Mouse (Mus musculus) forebrain, postnatal 0 days (tissue): ENCODE results near the gene Dpm3. TPM values are rescaled to one million over a fixed set of nuclear protein-coding genes. Genes with fewer than 3 reads are reported as not detected.

Experiments
- ATAC-seq: fragments of 200-750 bp; cut with Nextera tagmentation; 2 replicates; pipeline ENCODE4 v1.8.0; 2017; ENCODE audit warnings: mild to moderate bottlenecking, moderate library complexity
- DNase-seq: peaks from one replicate; pipeline ENCODE4 v3.0.0-alpha.2; 2015
- H3K27ac ChIP-seq: fragments of 300-500 bp; sonication (generic); 2 replicates; pipeline ENCODE4 v1.5.1; 2014; ENCODE audit warnings: low read depth, mild to moderate bottlenecking, antibody characterized with exemption, low read length, moderate library complexity, mixed read lengths
- H3K27me3 ChIP-seq: fragments of 300-500 bp; sonication (generic); 2 replicates; pipeline ENCODE4 v1.6.1; 2014; ENCODE audit warnings: mild to moderate bottlenecking, low read length, mixed read lengths; ENCODE audit not compliant: insufficient read depth
- H3K36me3 ChIP-seq: fragments of 300-500 bp; sonication (generic); 2 replicates; pipeline ENCODE4 v1.6.1; 2014; ENCODE audit warnings: mild to moderate bottlenecking, moderate library complexity; ENCODE audit not compliant: insufficient read depth
- H3K4me1 ChIP-seq: fragments of 300-500 bp; sonication (generic); 2 replicates; pipeline ENCODE4 v1.6.1; 2014; ENCODE audit warnings: antibody characterized with exemption; ENCODE audit not compliant: insufficient read depth
- H3K4me2 ChIP-seq: fragments of 300-500 bp; sonication (generic); 2 replicates; pipeline ENCODE4 v1.6.1; 2014; ENCODE audit warnings: low read depth, mild to moderate bottlenecking, moderate library complexity
- H3K4me3 ChIP-seq: fragments of 300-500 bp; sonication (generic); 2 replicates; pipeline ENCODE4 v1.5.1; 2014; ENCODE audit warnings: low read depth, low read length, mixed read lengths
- H3K9ac ChIP-seq: fragments of 300-500 bp; sonication (generic); 2 replicates; pipeline ENCODE4 v1.6.1; 2014; ENCODE audit warnings: mild to moderate bottlenecking
- H3K9me3 ChIP-seq: fragments of 300-500 bp; sonication (generic); 2 replicates; pipeline ENCODE4 v1.6.1; 2016; ENCODE audit warnings: low read length
- CTCF ChIP-seq: sonication (generic); IDR thresholded peaks from 2 replicates; pipeline ENCODE4 v1.5.1; 2016; ENCODE audit warnings: antibody characterized with exemption, control low read depth, low read depth
- WGBS: fragments of 180-500 bp; shearing (Covaris S2); extraction: QIAGEN DNeasy Blood & Tissue Kit; methylation state at CpG from one replicate; pipeline ENCODE4 v1.1.7; 2014; 5-methylcytosine and 5-hydroxymethylcytosine counted together
- polyA plus RNA-seq: library from polyadenylated mRNA; unstranded; fragments of >200 nt; fragmentation: Nextera tagmentation; extraction: Ambion mirVana; gene quantifications from 2 replicates; pipeline ENCODE4 v1.2.1, GENCODE M21; 2015
- total RNA-seq: library from RNA; depleted of rRNA; stranded (reverse); fragments of >200 nt; gene quantifications from 2 replicates; pipeline ENCODE4 v1.2.3, GENCODE M21; 2014

Gene Dpm3
- total and polyA plus RNA-seq, 2 experiments from 2014 or later, result 74.9 to 160 TPM

- peak; percentile 53 for DNase-seq
- Histone ChIP-seq H3K27me3 (no peaks in the 10 kb centered on the region), H3K9me3 (no peaks in the 10 kb centered on the region), H3K4me3 (no peak overlapping the region), H3K4me1 (no peaks in the 10 kb centered on the region), H3K27ac (no peak overlapping the region), H3K4me2 (no peak overlapping the region), H3K36me3 (no peaks in the 10 kb centered on the region), H3K9ac (no peak overlapping the region)
- WGBS, result 23% methylated on average over 7 of the region's 7 CpGs
- TF ChIP-seq CTCF, result peak; percentile 70
- no peak for ATAC-seq
These were observed 8.6 kb upstream of the Dpm3 start for GRCm38 (mm10) chr3:89250435-89251040.

DNA sequence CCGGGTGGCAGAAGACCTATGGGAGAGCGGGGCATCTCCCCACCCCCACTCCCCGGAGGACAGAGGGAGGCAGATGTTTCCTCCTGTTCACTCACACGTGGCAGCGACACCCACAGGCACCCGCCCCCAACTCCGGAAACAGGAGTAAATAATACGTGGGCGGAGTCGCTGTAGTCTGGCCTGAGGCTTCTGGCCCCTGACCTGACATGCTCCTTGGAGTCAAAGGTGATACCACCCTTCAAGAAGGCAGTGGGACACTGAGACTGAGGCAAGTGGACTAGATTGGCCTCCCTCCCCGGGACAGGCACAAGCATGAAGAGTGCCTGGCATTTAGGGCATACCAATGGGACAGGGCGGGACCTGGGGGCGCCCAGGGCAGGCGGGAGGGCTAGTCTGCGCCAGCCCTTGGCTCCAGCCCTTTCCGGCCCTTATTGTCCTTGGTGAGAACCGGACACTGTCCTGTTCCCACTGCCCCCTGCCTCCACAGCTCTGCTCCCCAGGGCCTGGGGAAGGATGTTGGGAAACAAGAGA lies 7.7 kb upstream of the Dpm3 start:
- Histone ChIP-seq H3K36me3 (no peaks in the 10 kb centered on the region), H3K27ac (no peak overlapping the region), H3K9me3 (no peaks in the 10 kb centered on the region), H3K27me3 (no peaks in the 10 kb centered on the region), H3K4me3 (no peak overlapping the region), H3K9ac (no peak overlapping the region), H3K4me2 (no peak overlapping the region), H3K4me1 (no peaks in the 10 kb centered on the region)
- no peak for TF ChIP-seq CTCF
- peak; percentile 30; the same call in 1 of the 2 replicates for ATAC-seq
- no peak for DNase-seq
- WGBS, result 15% methylated on average over 17 of the region's 17 CpGs

DNA sequence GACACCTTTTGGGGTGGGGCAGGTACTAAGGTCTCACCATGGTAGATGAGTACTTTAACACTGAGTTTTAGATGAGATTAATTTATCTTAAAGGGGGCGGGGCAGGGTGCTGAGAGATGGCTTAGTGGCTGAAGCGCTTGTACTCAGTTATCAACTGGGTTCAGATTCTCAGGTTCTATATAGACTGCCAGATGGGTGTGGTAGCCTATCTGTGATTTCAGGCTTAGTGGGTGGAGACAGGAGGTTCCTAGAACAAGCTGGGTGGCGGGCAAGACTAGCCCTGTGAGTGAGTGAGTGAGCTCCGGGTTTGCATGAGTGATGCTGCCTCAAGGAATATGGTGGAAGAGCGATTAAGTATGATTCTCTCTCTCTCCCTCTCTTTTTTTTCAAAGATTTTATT lies 4.2 kb upstream of the Dpm3 start:
- Histone ChIP-seq H3K9ac (no peak overlapping the region), H3K27me3 (no peaks in the 10 kb centered on the region), H3K4me2 (no peak overlapping the region), H3K4me1 (no peaks in the 10 kb centered on the region), H3K36me3 (no peaks in the 10 kb centered on the region), H3K9me3 (no peaks in the 10 kb centered on the region), H3K27ac (no peak overlapping the region), H3K4me3 (no peak overlapping the region)
- no peak for TF ChIP-seq CTCF
- ATAC-seq (no peak), DNase-seq (no peak)
- 95% methylated on average over 5 of the region's 5 CpGs for WGBS

DNA sequence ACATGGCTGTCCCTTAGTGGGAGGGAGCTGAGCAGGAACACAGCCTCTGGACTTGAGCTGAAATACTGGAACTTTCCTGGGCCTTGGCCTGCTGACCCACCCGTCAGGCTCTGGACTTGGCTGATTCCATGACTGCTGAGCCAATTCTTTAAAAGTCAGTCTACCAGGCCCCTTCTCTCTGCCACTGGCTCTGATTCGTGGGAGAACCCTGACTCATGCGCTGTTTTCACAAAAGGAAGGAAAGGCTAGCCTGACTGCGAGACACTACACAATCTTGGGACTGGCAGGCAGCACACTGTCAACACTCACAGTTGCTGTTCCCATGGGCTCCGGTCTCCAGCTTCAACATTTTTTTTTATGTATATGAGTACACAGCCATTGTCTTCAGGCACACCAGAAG lies 3.0 kb upstream of the Dpm3 start:
- no peak for ATAC-seq
- Histone ChIP-seq H3K9me3 (no peaks in the 10 kb centered on the region), H3K36me3 (no peaks in the 10 kb centered on the region), H3K4me2 (no peak overlapping the region), H3K4me3 (no peak overlapping the region), H3K27me3 (no peaks in the 10 kb centered on the region), H3K27ac (no peak overlapping the region), H3K4me1 (no peaks in the 10 kb centered on the region), H3K9ac (no peak overlapping the region)
- no peak for DNase-seq
- WGBS, result 86% methylated on average over 5 of the region's 5 CpGs
- TF ChIP-seq CTCF, result no peak

DNA sequence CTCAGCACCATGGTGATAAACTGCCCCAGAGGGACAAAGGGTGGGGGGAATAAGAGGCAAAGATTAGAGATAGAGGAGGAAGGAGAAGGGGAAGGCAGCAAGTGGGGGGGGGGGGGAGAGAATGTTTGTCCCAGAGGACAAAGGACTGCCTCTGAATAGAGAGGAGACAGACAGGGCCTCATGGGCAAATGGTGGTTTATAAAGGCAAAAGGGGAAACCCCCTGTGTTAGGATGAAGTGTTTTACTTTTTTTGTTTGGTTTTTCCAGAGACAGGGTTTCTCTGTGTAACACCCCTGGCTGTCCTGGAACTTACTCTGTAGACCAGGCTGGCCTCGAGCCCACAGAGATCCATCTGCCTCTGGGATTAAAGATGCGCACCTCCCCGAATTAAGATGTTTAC lies 1.1 kb downstream of the Dpm3 start:
- H3K4me3 ChIP-seq, result no peak overlapping the region
- no peak overlapping the region for H3K4me2 ChIP-seq
- no peak overlapping the region for H3K27ac ChIP-seq
- H3K4me1 ChIP-seq, result no peaks in the 10 kb centered on the region
- no peaks in the 10 kb centered on the region for H3K36me3 ChIP-seq
- no peak for TF ChIP-seq CTCF
- 60% methylated on average over 3 of the region's 3 CpGs for WGBS
- DNase-seq (no peak), ATAC-seq (no peak)
- H3K9ac ChIP-seq, result no peak overlapping the region
- H3K27me3 ChIP-seq, result no peaks in the 10 kb centered on the region
- no peaks in the 10 kb centered on the region for H3K9me3 ChIP-seq

DNA sequence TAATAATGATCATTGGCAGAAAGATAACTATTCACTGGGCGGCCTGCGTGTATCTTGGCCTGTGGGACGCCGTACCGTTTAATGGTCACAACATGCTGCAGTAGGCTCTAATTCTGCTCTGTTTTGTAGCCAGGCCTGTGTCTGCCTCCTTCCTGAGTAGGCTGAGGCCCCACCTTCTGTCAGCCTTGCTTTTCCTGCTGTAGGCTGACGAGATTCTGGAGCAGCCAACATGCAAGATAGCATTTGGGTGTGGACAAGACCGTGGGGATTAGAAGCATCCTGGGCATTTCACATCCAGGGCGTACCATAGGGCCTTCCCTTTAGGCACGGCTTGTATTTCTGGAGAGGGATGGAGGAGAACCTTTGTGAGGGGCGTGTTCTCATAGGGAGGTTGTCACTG lies 3.3 kb downstream of the Dpm3 start:
- Histone ChIP-seq H3K36me3 (no peaks in the 10 kb centered on the region), H3K27ac (no peak overlapping the region), H3K9ac (no peak overlapping the region), H3K4me3 (no peak overlapping the region), H3K4me1 (peaks cover 13% of the 10 kb centered on the region), H3K9me3 (no peaks in the 10 kb centered on the region), H3K27me3 (no peaks in the 10 kb centered on the region), H3K4me2 (no peak overlapping the region)
- DNase-seq (no peak), ATAC-seq (no peak)
- TF ChIP-seq CTCF, result no peak
- 78% methylated on average over 10 of the region's 10 CpGs for WGBS

- peak; percentile 89 for DNase-seq
- H3K4me2 ChIP-seq, result peak overlapping the region; percentile 92
These were observed 7.3 kb downstream of the Dpm3 start for GRCm38 (mm10) chr3:89266439-89266893.

More at GRCm38 (mm10) chr3:89266439-89266893, 7.3 kb downstream of the Dpm3 start:
- no peaks in the 10 kb centered on the region for H3K36me3 ChIP-seq
- H3K9me3 ChIP-seq, result no peaks in the 10 kb centered on the region
- TF ChIP-seq CTCF, result no peak
- H3K4me1 ChIP-seq, result peaks cover 25% of the 10 kb centered on the region
- H3K27me3 ChIP-seq, result no peaks in the 10 kb centered on the region
- H3K9ac ChIP-seq, result peak overlapping the region; percentile 77
- H3K27ac ChIP-seq, result peak overlapping the region; percentile 78
- under 1% methylated on average over 20 of the region's 20 CpGs for WGBS
- peak overlapping the region; percentile 62 for H3K4me3 ChIP-seq
- ATAC-seq, result peak; percentile 93
